Mouse (Mus musculus) telencephalon, adult 2 months (tissue): Measurements from ENCODE around the gene 5330417C22Rik.
A peak's percentile ranks its signal among the peaks of the same experiment; 100 is the strongest.
"Not testable (repeated sequence)": the region's sequence is repeated elsewhere in the genome, so short reads cannot be mapped to it uniquely, and the experiment has no call there.

Source experiments
- DNase-seq: peaks from one replicate; pipeline ENCODE4 v3.0.0-alpha.2; 2011; ENCODE audit warnings: low read depth, low spot score

5330417C22Rik gene

DNA sequence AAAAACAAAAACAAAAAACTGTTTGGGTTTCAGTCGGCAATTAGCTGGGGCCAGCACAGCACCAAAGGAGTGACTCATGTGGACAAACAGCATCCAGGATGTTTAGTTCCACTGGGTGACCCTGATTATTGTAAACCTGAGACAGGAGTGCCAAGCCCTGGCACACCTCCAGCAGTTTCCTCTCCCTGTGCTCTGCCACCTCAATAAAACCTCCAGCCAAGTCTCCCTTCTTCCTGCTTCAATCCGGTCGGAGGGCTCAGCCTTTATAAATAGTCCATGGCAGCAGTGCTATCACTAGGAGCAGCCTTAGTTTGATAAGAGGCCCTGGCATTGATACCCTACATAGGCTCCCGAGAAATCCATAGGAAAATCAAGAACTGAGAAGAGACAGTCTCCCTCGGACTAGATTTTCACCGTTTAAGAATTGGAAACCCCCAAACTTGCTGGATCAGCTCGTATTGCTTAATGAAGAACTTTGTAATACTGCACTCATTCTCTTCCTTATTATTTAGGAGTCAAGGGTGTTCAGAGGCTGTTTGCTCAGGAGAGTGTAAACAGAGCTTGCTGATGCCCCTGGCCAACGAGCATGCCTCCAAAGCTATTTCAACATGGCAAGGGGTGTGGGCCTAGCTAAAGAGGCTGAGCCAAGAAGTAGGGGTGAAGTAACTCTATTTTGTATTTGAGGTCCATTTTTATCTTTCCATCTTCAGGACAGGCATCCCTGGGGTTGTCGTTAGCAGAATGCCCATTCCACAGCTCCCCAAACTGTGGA lies 3.0 kb downstream of the 5330417C22Rik start:
- no peak for DNase-seq

DNA sequence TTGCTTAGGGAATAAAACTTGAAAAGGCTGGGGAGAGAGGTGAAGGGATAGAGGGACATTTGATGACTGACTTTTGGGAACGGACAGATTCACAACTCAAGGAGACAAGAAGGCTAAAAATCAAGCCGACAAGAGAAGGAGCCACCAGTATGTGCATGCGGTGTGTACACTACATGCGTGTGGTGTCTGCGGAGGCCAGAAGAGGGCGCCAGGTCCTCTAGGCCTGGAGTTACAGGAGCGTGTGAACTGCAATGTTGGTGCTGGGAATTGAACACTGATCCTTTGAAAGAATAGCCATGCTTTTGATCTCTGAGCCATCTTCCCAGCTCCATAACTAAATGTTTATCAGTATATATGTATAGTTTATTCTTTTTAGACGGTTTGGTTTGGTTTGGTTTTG lies 7.8 kb downstream of the 5330417C22Rik start:
- no peak for DNase-seq

GRCm38 (mm10) chr3:108523415-108523814 lies 12.9 kb downstream of the 5330417C22Rik start:
- DNase-seq: no peak

GRCm38 (mm10) chr3:108518276-108518675 lies 18.1 kb downstream of the 5330417C22Rik start:
- DNase-seq: no peak

- DNase-seq: no peak
Observed at GRCm38 (mm10) chr3:108513465-108513864, 22.9 kb downstream of the 5330417C22Rik start.

GRCm38 (mm10) chr3:108510716-108511483 lies 25.4 kb downstream of the 5330417C22Rik start:
- DNase-seq: peak; percentile 21

DNA sequence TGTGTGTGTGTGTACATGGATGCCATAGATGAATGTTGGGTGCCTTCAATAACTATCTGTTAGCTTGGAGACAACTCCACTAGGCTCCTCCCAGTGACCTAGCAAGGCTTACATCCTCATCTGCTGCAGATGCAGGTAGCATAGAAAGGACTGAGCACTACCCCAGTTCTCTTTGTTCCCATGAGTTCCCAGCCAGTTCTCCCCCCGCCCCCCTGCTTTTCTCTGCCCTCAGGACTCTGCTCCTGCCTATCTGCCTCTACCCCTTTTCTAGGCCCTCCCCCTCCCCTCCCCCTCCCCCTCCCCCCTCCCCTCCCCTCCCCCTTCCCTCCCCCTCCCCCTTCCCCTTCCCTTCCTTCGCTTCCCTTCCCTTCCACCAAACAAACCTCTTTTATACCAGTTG lies 26.2 kb downstream of the 5330417C22Rik start:
- no peak for DNase-seq

- DNase-seq: no peak
Observed at GRCm38 (mm10) chr3:108508745-108509474, 27.4 kb downstream of the 5330417C22Rik start.

DNA sequence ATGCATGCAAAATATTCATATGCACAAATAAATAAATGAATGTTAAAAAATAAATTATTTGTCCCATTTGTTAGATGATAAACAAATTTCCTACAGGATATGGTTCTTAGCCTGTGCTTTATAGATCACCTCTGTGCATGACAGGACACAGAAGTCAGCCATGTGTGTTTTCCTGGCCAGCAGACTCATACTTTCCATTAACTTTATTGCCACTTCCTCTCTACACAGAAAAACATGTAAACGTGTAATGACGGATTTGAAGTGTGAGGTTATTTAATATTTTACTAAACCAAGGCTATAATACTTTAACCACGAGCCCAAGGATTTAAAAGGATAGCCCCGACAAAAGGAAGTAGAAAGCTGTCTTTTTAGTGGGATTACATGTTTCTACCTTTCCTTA lies 32.4 kb downstream of the 5330417C22Rik start:
- DNase-seq: no peak

DNA sequence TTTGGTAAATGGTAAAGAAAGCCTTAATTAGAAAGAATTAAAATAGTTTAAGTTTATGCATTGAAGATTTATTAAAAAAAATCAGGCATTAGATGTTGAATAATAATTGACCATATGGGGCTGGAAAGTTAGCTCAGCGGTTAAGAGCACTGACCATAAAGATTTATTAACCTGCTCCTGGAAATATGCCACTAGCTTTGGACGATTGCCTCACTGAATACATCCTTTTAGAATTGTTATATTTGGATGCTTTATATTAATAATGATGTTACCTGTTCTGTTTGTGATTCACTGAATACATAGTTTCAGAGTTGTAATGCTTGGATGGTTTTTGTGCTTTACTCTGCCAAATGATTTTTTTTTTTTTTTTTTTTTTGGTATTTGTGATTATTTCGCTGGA lies 34.9 kb downstream of the 5330417C22Rik start:
- not testable (repeated sequence) for DNase-seq

DNA sequence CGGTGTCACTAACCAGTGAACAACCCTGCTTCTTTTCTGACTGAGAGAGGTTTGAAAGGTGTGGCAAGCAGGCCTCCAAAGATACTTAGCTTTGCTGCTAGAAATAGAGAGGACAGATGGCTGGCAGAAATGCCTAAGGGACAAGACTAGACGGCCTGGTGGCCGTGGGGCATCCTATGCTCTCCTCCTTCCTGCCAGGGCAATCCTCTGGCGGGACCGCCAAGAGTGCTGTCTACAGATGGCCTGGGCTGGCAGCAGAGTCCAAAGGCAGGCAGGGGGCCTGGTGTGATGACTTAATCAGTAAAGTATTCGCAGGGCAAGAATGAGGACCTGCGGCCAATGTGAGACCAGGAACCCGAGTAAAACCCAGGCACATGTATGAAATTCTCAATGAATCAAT lies 36.5 kb downstream of the 5330417C22Rik start:
- DNase-seq: no peak

DNA sequence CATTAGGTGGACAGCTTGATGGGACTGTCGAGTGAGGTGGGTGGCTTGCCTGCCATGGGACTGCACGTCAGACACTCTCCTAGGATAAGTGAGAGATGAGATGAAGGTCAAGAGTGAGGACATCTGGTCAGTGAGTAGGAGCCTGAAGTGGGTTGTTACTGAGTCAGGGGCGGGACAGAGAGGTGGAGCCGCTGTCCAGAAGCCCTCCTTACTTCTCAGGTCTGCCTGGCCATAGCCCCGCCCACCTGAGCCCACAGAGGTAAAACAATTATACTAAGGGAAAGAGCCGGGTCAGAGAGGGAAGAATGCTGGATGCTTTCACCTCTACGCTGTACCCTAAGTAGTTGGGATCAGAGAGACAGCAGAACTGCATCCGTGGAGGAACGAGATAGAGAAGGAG lies 38.7 kb downstream of the 5330417C22Rik start:
- DNase-seq: no peak

- DNase-seq: no peak
Observed at GRCm38 (mm10) chr3:108495486-108495885, 40.9 kb downstream of the 5330417C22Rik start.

- DNase-seq: no peak
Observed at GRCm38 (mm10) chr3:108494861-108495474, 41.4 kb downstream of the 5330417C22Rik start.

GRCm38 (mm10) chr3:108489968-108490367 lies 46.4 kb downstream of the 5330417C22Rik start:
- no peak for DNase-seq

GRCm38 (mm10) chr3:108484749-108485148 lies 51.6 kb downstream of the 5330417C22Rik start:
- no peak for DNase-seq

GRCm38 (mm10) chr3:108478800-108479199 lies 57.5 kb downstream of the 5330417C22Rik start:
- no peak for DNase-seq

DNA sequence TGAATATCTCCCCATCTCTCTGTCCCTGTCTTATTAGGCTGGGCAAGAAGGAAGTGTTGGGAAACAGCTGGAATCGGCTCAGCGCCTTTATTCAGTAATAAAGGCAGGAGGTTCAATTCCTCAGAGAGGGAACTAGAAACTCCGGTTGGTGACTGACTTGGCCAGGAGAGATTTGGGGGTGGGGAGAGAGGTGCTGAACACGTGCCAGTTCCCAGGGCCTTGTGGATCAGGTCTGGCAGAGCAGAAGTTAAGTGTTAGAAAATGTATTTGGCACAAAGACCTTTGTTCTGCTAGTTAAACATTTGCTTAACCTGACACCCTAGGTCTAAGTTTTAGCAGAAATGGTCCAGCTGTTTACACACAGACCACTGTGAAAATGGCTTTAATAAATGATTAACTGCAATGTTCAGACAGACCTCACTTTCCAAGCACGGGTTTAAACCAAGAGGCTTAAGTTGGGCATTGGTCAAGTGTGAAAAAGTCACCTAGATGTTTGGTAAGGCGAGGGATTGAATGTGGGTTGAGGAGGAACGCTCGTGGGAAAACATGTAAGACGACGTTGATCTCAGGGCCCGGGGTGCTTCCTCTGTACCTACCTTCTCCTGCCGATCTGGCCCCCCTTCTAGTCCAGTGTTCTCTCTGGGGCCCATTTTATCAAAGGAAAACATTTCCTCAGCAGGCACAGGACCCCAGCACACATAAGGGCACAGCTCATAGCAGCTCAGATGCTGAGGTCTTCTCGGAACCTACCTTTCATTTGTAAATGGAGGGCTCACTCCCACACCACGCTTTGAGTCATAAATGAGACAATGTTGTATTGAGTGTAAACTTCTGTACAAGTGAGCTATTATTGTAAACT lies 59.3 kb downstream of the 5330417C22Rik start:
- no peak for DNase-seq

GRCm38 (mm10) chr3:108475496-108475895 lies 60.8 kb downstream of the 5330417C22Rik start:
- no peak for DNase-seq

DNA sequence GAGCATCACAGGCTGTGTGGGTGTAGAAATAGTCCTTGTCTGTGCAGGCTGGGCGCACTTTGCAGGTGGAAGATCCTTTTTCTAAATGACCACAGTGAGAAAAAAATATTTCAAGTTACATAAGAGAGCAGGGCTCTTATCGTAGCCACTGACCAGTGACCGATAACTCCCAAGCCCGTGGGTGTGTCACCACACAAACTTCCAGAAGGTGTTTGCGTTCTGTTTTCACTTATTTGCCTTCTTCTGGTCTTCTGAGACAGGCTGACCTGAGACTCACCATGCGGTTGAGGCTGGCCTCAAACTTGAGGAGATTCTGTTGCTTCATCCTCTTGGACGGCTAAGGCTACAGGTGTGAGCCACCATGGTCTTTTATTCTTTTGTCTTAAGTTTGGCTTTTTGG lies 61.4 kb downstream of the 5330417C22Rik start:
- no peak for DNase-seq

- no peak for DNase-seq
Observed at GRCm38 (mm10) chr3:108467760-108468159, 68.6 kb downstream of the 5330417C22Rik start.
